Mouse (Mus musculus) heart, postnatal 25 days (tissue): ENCODE measurements around the gene Pih1d2. TPM values are rescaled to one million over a fixed set of nuclear protein-coding genes. Genes with fewer than 3 reads are reported as not detected.

Source experiments
- DNase-seq: peaks from one replicate; pipeline ENCODE4 v3.0.0; 2022; ENCODE audit warnings: low spot score
- intact Hi-C: fragments of 180-260 bp; cut with DNase I; formaldehyde crosslinking; loops from one replicate; pipeline ENCODE4 v1.15.1; 2025
- total RNA-seq, 2 experiments: library from RNA; stranded (reverse); gene quantifications; 2 replicates each; pipeline ENCODE4 v1.2.3; 2021

Pih1d2 gene
- under 1 TPM; 0.39 to 0.52 TPM for total RNA-seq

DNA sequence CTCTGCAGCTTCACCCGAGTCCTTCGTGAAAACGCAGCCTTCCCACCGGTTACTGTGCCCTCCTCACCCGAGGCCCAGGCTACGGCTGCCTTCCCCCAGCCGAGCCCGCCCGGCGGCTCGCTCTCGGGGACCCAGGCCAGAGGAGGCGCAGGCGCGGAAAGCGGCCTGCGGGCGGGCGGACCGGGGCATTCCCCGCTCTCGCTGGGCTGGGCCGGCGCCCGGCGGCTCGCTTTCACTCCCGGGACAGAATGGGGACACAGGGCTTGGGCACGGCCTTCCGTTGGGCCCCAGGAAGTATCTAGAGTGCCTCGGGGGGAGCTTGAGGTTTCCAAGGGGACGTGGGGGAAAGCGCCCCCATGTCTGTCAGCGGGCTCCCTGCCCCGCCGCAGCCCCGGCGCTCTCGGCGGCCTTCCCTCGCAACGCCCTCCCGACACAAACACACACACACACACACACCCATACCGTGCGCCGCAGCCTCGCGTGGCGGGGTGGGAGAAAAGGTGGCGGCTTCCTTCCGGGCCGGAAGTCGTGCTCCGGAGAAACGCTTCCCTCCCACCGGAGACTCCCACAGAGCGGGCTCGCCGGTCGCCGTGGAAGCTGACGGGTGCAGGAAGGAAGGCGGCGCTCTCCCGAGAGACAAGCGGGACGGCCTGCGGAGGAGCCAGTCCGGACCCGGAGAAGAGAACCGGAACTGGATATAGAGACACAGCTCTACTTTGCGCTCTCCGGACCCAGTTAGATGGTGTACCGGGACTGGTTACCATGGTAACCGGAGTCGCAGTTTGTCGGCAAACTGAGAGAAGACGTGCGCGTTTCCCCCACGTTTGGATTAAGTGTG lies at the start of gene Pih1d2, which contains the start of gene Nkapd1:
Gene Pih1d2 (plus strand): TSS at position 556 of the 838 bp plus-strand sequence.
Gene Nkapd1 (minus strand): TSS at position 699 of the 838 bp plus-strand sequence.
- peak; percentile 77 for DNase-seq
- intact Hi-C loops, result no loop called here

DNA sequence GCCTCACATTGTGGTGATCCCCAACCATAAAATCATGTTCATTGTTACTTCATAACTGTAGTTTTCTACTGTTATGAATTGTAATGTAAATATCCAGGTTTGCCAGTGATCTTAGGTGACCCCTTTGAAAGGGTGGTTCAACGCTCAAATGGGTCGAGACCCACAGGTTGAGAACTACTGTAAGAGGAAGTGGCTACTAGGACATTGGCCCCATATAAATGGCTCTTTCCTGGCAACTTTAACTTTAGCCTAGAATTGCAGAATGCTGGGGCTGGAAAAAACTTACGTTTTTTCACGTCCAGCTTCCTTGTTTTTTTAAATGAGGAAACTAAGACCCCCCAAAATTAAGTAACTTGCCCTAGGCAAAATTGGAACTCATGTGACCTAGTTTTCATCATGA lies 49.7 kb upstream of the Pih1d2 start:
- intact Hi-C loops, result no loop called here
- no peak for DNase-seq

DNA sequence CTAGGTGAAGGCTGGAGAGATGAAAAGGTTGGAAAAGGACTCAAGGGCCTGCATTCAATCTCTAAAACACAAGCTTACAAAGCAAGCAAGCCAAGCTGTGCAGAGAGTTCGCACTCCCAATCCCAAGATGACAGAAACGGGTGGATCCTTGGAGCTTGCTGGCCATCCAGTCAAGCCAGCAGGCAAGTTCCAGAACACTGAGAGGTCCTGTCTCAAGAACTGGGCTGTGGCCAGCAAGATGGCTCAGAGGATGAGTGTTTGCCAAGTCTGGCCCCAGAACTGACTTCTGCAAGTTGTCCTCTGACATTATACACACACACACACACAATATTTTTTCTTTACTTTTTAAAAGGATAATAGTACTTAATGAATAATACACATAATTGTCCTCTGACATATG lies 49.2 kb upstream of the Pih1d2 start:
- intact Hi-C loops, result no loop called here
- no peak for DNase-seq

DNA sequence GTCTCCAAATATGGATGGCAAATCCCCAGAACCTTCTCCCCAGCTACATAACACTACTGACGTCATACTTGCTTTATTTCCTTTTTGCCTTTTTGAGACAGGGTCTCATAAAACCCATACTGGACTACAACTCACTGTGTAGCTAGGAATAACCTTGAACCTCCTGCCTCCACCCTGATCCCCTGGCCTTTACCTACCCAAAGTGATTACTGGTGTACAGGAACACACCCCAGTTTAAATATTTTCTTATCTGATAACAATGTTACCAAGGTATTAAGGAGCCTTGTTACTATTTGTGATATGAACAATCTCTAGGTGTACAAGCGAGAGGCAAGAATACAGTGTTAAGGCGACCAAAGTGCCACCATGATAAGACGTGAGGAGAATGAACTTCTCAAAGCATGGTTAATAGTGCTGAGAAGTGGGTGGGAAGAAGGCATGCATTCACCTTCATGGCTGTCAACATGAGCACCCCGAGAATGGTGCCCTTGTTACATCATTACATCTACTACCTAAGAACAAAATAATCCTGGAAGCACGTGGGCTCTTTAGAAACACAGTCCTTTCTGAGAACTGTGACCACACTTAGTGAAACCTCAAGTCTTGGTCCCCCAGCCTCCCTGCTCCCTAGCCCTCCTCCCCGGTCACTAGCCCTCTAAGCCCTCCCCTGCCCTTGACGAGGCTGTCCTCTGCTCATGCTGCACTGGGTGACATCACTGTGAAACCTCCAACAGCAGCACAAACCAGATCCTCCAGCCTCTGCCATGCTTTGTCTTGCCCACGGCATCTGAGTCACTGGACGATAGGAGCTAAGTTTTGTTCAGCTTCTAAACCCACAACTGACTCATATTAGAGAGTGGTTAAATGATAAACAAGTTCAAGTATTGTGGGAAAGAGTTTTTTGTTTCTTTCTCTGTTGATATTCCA lies 47.3 kb upstream of the Pih1d2 start:
- intact Hi-C loops, result no loop called here
- DNase-seq, result no peak

DNA sequence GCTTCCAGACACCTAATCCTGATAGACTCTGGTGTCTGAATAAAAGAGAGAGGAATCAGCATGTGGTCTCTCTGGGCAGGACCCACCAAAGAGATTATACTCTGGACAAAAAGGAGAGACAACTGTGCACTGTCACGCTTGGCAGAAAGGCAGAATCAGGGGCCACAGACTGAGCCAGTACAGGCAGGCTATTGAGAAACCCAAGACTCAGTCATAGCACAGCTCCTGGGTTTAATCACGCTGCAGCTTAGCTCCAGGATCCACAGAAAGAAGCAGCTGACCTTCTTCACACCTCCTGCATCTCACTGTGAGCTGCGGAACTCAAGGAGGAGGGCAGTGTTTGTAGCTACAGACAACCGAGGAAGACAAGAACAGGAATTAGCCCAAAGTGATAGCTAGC lies 36.8 kb upstream of the Pih1d2 start:
- intact Hi-C loops, result no loop called here

DNA sequence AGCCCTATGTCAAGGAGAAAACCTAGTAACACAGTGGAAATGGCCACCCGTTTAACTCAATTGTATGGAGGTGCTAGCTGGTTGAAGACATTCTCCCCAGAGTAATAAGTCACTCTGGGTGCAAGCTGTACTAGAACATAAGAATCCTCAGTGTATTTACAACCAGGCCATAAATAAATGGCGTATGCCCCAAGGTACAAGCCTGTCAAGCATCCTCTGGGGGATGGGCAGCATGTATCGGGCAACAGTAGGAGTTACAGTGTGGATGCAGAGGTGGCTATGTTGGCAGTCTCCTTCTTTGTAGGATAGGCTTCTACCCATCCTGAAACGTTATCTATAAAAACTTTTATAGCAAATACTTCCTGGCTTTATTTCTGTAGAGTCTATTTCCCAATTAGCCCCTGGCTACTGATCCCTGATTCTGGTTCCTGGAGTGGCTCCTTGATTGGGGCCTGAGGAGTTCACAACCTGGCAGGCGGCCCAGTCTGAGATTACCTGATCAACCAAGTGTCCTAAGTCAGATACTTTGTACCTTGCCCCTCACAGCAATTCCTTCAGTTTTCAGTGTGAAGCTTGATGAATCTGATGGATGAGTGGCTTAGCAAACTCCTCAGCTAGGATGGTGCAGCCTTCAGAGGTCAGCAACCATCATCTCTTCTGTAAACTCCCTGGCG lies 31.8 kb upstream of the Pih1d2 start:
- no peak for DNase-seq
- intact Hi-C loops, result no loop called here

More for the DNA sequence above, 36.8 kb upstream of the Pih1d2 start:
- no peak for DNase-seq

DNA sequence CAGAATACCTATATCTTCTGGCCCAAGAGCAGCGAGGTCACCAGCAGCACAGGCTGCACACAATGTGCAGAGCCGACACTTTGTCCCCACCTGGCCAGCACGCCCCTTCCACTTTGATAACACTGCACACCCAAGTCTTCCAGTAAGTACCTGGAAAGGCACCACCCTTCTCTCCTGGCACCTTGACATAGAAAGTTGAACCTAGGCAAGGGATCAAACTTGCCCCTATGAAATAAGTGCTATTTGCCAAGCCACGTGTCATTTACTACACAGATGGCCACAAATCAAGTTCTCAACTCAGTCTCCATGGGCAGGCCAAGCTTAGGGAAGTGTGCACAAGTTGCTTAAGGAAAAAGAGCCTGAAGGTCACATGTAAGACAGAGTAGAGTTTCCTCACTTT lies 30.2 kb upstream of the Pih1d2 start:
- intact Hi-C loops, result no loop called here
- DNase-seq, result no peak

DNA sequence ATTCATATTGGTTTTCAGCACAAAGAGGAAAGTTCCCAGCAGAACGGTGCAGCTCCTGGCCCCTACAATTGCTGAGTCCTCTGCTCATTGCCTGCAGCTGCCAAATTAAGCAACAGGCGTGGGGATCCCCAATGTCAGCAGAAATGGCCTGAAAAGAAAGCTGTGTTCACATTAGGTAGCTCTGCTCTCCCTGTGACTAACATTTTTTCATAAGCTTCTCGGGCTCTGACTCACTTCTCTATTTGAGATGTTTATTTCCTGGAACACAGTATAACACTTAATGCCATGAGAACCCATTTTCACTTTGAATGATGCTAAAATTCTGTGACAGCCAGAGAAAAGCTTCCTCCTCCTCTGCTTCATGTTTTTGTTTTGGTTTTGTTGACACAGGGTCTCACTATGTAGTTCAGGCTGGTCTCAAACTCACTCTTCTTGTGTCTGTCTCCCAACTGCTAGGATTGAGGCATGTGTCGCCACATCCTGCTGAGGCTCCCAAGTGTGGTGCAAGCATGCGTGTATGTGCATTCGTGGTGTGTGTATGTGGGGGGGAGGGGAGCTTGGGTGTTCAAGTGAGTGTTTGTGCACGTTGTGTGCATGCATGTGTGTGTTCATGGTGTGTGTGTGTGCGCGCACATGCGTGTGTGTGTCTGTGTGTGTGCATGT lies 26.1 kb upstream of the Pih1d2 start:
- intact Hi-C loops, result no loop called here
- no peak for DNase-seq

DNA sequence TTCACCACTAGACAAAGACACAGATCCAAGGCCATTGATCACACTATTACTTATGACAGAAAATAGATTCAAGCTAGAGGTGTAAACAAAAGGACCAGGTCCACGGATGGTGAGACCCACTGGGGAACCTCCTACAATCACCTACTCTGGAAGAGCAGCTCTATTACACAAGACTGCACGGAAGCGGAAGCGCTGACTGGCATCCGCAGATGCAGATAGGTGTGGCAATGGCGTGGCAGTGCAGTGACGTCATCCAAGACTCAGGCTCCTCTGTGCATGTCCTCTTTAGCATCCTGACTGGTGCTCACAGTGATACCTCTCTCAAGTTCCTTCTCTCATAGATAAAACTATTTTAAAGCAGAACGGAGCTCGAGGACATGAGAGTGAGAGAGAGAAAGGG lies 24.2 kb upstream of the Pih1d2 start:
- DNase-seq, result no peak
- intact Hi-C loops, result no loop called here

DNA sequence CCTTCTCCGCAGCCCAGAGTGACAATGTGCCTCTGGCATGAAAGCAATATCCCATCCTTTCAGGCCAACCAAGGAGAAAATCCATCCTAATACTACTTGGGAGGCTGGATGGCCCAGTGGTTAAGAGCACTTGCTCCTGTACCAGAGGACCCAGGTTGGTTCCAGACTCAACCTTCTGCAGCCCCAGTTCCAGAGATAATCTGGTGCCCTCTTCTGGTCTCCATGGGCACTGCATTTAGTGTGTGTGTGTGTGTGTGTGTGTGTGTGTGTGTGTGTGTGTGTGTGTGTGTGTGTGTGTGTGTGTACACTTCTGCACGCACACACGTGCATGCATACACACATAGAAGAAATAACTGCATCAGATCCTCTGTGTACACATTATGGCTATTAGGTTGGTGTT lies 23.6 kb upstream of the Pih1d2 start:
- intact Hi-C loops, result no loop called here
- no peak for DNase-seq

DNA sequence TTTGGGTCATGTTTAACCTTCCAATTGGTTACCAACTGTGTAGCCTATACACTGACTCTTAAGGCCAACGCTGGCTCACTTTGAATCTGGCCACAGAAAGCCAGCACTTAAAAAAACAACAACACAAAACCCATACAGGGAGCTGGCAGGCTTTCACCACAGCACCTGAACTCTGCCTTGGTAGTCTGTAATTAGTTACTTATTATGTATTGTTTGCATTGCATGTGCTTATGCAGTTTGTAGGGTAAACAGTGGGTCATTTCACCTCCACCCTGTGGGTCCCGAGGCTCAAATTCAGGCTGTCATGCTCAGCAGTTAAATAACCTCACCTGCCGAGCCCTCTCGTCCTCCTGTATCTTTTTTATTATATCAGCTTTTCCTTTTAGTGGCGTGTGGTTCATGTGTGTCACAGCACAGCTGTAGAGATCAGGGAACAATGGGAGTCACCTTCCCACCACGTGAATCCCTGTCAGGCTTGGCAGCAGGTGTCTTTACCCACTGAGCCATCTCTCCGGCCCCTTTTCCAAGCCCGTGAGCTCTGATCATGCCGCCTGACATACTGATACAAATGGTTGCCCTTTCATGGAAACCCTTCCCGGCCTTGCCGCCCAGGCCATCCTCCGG lies 22.2 kb upstream of the Pih1d2 start:
- intact Hi-C loops, result loop anchor here (5.0 kb wide), 1 partner anchor 68 kb away; the partner anchor contains the start of gene Pts
- no peak for DNase-seq

DNA sequence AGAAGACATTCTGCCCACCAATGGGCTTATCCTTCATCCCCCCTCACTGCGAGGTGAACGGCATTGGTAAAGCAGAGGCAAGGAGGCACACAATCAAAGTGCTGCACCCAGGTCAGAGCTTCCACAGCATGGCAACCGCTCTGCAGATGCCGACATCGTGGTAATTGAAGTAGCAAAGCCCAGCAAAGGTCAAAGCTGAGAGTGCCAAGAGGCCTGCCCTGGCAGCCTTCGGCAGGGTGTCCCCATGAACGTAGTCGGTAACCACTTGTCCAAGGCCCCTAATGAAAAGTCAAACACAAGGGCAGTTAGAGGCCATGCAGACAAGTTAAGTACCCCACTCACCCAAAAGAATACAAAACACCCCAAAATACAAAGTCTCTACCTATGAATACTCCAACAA lies 20.1 kb upstream of the Pih1d2 start:
- no peak for DNase-seq
- intact Hi-C loops, result loop anchor here (5.0 kb wide), 1 partner anchor 70 kb away; the partner anchor contains the start of gene Pts

DNA sequence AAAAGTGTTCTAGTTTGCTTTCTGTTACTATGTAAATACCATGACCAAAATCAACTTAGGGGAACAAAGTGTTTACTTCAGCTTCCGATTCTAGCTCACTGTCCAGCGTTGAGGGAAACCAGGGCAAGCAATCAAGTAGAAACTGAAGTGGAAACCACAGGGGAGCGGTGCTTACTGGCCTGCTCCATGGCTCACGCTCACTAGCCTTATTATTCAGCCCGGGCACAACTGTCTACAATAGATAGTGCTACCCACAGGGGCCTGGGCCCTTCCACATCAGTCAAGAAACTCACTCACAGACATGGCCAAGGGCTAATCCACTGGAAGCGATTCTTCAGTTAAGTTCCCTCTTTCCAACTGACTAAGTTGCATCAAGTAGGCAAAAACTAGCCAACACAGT lies 15.6 kb upstream of the Pih1d2 start:
- DNase-seq, result no peak

DNA sequence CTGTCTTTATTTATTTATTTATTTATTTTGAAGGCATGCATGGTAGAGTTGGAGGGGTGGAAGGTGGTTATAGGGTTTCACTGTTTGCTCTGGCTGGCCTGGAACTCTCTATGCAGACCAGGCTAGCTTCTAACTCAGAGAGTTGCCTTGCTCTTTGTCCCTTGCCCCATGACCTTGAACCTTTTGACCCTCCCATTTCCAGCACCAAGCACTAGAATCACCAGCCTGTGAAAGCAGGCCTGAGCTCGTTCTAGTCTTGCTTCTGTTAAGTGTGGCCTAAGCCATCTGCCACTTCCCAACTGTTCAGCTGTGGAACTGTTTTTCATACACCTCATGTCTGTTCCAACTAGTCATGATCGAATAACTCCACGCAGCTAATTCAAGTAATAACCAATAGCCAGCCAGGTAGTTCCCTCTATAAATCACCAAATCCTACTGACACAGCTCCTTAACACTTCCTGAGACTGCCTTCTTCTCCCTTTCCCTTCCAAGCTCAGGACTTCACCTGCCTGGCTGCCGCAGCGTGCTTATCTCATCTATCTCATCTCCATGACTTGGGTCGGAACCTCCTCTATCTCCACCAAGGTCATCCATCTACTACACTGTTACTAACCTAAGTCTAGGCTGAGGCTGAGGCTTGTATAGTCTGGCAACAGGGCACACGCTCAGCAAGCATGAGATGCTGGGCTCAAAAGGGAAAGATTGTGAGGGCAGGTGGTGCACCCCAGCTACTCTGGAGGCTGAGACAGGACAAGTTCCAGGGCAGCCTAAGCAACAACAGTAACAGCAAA lies 14.9 kb upstream of the Pih1d2 start:
- intact Hi-C loops, result no loop called here
- no peak for DNase-seq

More for the DNA sequence above, 15.6 kb upstream of the Pih1d2 start:
- intact Hi-C loops, result no loop called here

DNA sequence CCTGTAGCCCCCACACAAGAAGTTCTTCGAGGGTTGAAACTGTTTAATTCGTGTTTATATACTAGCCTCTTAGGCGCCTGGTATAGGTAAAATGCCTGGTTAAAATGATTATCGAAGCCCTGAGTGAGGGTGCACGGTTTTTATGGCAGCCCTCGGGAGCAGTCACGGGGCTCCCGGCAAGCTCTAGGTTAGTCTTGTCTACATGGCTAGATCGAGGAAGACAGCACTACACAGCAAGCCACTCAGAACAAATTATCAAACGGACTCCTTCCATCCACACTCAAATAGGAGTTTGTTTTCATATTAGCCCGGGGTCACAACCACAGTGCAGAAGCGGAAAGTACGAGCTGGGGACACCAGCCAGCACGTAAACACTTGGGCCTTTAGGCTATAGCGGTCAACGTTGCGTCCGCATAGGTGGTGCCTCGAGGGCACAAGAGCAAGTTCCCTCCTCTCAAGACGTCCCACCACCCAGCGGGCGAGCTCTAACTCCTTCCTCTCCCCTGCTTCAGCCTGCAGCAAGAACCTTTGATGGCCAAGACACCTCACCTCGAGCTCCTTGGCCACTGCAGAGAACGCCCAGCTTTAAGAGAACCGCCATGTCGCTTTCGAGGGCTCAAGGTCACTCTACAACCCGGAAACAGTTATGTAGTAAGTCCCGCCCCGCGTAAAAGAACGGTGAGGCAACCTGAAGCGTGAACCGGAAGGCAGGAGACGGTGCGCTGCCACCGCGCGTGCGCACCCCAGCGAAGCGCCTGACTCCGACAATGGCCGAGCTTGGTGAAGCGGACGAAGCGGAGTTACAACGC lies 13.7 kb upstream of the Pih1d2 start, which contains the start of the genes Sdhd and Timm8b:
Gene Sdhd (minus strand): TSS at position 624 of the 809 bp plus-strand sequence.
Gene Timm8b (plus strand): TSS at position 722 of the 809 bp plus-strand sequence.
- peak; percentile 90 for DNase-seq
- intact Hi-C loops, result no loop called here

DNA sequence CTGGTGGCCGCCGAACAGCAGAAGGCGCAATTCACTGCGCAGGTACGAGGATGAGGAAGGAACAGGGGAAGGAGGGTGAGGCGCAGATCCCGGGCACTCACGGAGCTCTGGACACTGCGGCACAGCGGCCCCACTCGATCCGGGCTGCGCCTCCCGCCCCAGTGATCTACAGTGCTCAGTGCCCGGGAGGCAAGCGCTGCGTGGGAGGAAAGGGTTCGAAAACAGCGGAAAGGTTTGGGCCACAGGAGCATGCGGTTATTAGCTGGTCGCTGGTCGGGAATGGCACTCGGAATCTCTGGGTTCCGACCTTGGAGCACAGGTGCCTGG lies 13.2 kb upstream of the Pih1d2 start:
- intact Hi-C loops, result no loop called here
- no peak for DNase-seq

DNA sequence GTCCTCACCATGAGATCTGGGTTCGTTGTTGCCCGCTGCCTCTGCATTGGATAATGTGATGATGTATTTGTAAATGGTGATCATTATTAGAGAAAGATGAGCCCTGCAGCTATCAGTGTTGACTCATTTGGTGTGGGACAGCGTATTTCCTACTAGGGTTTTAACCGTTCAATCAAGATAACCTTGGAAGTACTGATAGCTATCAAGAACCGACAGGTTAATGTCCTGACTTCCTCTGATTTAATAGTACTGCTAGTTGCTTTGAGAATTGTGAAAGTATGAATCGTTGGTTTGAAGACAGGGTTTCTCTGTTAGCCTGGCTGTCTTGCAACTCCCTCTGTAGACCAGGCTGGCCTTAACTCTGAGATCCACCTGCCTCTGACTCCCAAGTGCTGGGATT lies 12.8 kb upstream of the Pih1d2 start:
- intact Hi-C loops, result no loop called here

DNA sequence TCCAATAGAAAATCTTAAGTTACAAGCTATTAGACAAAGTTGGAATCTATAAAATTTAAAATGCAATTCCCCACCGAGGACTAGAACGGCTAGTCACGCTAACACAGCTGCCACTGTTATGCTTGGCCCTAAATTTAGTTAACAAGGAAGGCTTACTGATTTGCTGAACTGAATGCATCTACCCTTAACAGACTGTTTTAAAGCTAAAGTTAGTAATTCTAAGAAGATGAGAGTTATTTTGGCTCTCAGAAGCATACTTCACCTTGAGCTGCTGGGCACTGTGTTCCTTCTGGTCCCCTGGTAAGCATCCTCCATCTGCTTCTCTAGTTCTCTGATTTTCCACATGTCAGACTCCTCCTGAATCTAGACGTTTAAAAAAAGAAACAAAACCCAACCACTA lies 5.0 kb upstream of the Pih1d2 start:
- intact Hi-C loops, result no loop called here
- no peak for DNase-seq

More for the DNA sequence above, 12.8 kb upstream of the Pih1d2 start:
- no peak for DNase-seq
